ENCODE assay signal across 8 mouse cellular contexts in the genomic region with DNA sequence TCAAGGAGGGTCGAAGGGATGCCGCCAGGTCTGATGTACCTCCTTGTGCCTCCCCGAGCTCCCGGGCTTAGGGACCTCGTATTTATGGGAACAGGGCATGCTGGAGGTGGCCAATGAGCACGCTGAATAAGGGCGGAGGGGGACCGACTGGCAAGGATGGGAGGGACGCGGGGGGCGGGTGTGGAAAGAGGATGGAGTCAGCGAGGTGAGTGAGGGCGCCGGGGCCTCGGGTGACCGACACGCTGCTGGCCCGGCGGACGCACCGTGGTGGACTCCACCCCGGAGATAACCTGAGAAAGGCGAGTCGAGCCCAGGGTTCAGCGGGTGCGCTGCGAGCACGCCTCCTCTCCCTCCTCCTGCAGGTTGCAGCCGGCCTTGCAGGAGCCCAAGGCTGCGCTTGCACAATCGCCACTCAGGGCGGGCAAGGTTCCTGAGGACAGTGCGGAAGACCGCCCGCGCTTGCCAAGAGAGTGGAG. TPM values are rescaled to one million over a fixed set of nuclear protein-coding genes. Genes with fewer than 3 reads are reported as not detected.
DNase-seq lines count a peak whose midpoint lies in the region; ATAC-seq lines count a peak whose summit lies in the region.

A gene (minus strand): TSS at position 55 of the 476 bp plus-strand sequence.

- no peaks in the 10 kb centered on the region for H3K36me3 ChIP-seq in forebrain, embryonic 13.5 days (ENCODE audit: poor library complexity, severe bottlenecking)
- H3K36me3 ChIP-seq in hindbrain, embryonic 10.5 days = no peaks in the 10 kb centered on the region
- no peaks in the 10 kb centered on the region for H3K36me3 ChIP-seq in limb, embryonic 12.5 days
- no peaks in the 10 kb centered on the region for H3K36me3 ChIP-seq in midbrain, embryonic 10.5 days

- DNase-seq in adrenal gland, postnatal 10 days = peak; percentile 90
- DNase-seq in hindbrain, embryonic 10.5 days (ENCODE audit: low spot score) = peak; percentile 74
- peak; percentile 76 for DNase-seq in midbrain, embryonic 10.5 days (ENCODE audit: low spot score)
- peak; percentile 48 for DNase-seq in urinary bladder, postnatal 25 days (ENCODE audit: low spot score)
- DNase-seq in layer of hippocampus, adult 8-10 months (ENCODE audit: low spot score in 2 of 2) = no peak
- DNase-seq in Muller cell, postnatal 12 days (ENCODE audit: inconsistent ontology term) = no peak

- H3K27ac ChIP-seq in forebrain, embryonic 13.5 days = no peak within 1 kb of the TSS
- H3K27ac ChIP-seq in hindbrain, embryonic 10.5 days = 0 out of 2 replicates have a peak within 1 kb of the TSS, but pooled peaks have one; percentile 16
- no peak within 1 kb of the TSS for H3K27ac ChIP-seq in limb, embryonic 12.5 days
- no peak within 1 kb of the TSS for H3K27ac ChIP-seq in midbrain, embryonic 10.5 days (replicated peaks)

- 0% methylated on average over 31 of the region's 36 CpGs for whole genome bisulfite sequencing in forebrain, embryonic 13.5 days
- under 1% methylated on average over 36 of the region's 36 CpGs for WGBS in hindbrain, embryonic 10.5 days
- under 1% methylated on average over 34 of the region's 36 CpGs for WGBS in limb, embryonic 12.5 days
- under 1% methylated on average over 35 of the region's 36 CpGs for WGBS in midbrain, embryonic 10.5 days

- peaks cover 81% of the 10 kb centered on the region for H3K27me3 ChIP-seq in forebrain, embryonic 13.5 days
- H3K27me3 ChIP-seq in hindbrain, embryonic 10.5 days (ENCODE audit: insufficient read depth, poor library complexity, severe bottlenecking) = peaks cover 82% of the 10 kb centered on the region
- peaks cover 81% of the 10 kb centered on the region for H3K27me3 ChIP-seq in limb, embryonic 12.5 days
- H3K27me3 ChIP-seq in midbrain, embryonic 10.5 days (ENCODE audit: low read depth, poor library complexity, severe bottlenecking) = peaks cover 87% of the 10 kb centered on the region

- peak within 1 kb of the TSS; percentile 43; the same call in 1 of the 2 replicates for H3K9ac ChIP-seq in forebrain, embryonic 13.5 days
- 0 out of 2 replicates have a peak within 1 kb of the TSS, but pooled peaks have one; percentile 34 for H3K9ac ChIP-seq in limb, embryonic 12.5 days (replicated peaks)

- H3K4me2 ChIP-seq in forebrain, embryonic 13.5 days = peak within 1 kb of the TSS; percentile 59
- H3K4me2 ChIP-seq in limb, embryonic 12.5 days = peak within 1 kb of the TSS; percentile 59

- ATAC-seq in forebrain, embryonic 13.5 days = peak; percentile 71; the same call in 1 of the 2 replicates
- ATAC-seq in limb, embryonic 12.5 days (ENCODE audit: insufficient number of reproducible peaks, insufficient read depth, low FRiP score, low TSS enrichment, low read depth) = peak; percentile 49; the same call in 1 of the 2 replicates

- peak within 1 kb of the TSS; percentile 30 for H3K4me3 ChIP-seq in forebrain, embryonic 13.5 days
- peak within 1 kb of the TSS; percentile 51 for H3K4me3 ChIP-seq in hindbrain, embryonic 10.5 days
- H3K4me3 ChIP-seq in limb, embryonic 12.5 days (replicated peaks) = peak within 1 kb of the TSS; percentile 36
- H3K4me3 ChIP-seq in midbrain, embryonic 10.5 days = peak within 1 kb of the TSS; percentile 52

- peaks cover 19% of the 10 kb centered on the region for H3K4me1 ChIP-seq in forebrain, embryonic 13.5 days
- H3K4me1 ChIP-seq in hindbrain, embryonic 10.5 days (replicated peaks) = peaks cover 32% of the 10 kb centered on the region
- H3K4me1 ChIP-seq in limb, embryonic 12.5 days (replicated peaks) = peaks cover 23% of the 10 kb centered on the region
- peaks cover 32% of the 10 kb centered on the region for H3K4me1 ChIP-seq in midbrain, embryonic 10.5 days

- H3K9me3 ChIP-seq in forebrain, embryonic 13.5 days (replicated peaks) = no peaks in the 10 kb centered on the region
- H3K9me3 ChIP-seq in hindbrain, embryonic 10.5 days = no peaks in the 10 kb centered on the region
- H3K9me3 ChIP-seq in limb, embryonic 12.5 days = no peaks in the 10 kb centered on the region
- no peaks in the 10 kb centered on the region for H3K9me3 ChIP-seq in midbrain, embryonic 10.5 days (replicated peaks)

RNA-seq across cellular contexts. Expression of the gene that starts here (rescaled TPM):
- not detected for total RNA-seq in adrenal gland, postnatal 10 days (2021)
- polyA plus RNA-seq in forebrain, embryonic 13.5 days (2015; fragmentation: Nextera tagmentation; extraction: Ambion mirVana) = 0.13 TPM in 1 of 2 replicates, not detected in the other
- 0.07 and 0.17 TPM in 2 replicates for polyA plus RNA-seq in hindbrain, embryonic 10.5 days (2016; fragmentation: Nextera tagmentation; extraction: Ambion mirVana)
- polyA plus RNA-seq in limb, embryonic 12.5 days (2016; fragmentation: Nextera tagmentation; extraction: Ambion mirVana) = not detected in 2 replicates
- not detected in 2 replicates for polyA plus RNA-seq in midbrain, embryonic 10.5 days (2016; fragmentation: Nextera tagmentation; extraction: Ambion mirVana)
- under 1 TPM in 1 of 4 experiments, not detected in 3; 0.11 TPM for total RNA-seq in layer of hippocampus, adult 8-10 months (2022)

Comparison
In these comparisons a context has a peak if more than half of its experiments do, and no peak if none do; other contexts are left out.
1. Peak in DNase-seq in adrenal gland, postnatal 10 days; RNA of the gene not detected or under 1 TPM.
2. Peak in ATAC-seq, H3K4me3 ChIP-seq, H3K9ac ChIP-seq and H3K4me2 ChIP-seq in forebrain, embryonic 13.5 days; RNA of the gene not detected or under 1 TPM.
3. Peak in DNase-seq, H3K4me3 ChIP-seq and H3K27ac ChIP-seq in hindbrain, embryonic 10.5 days; RNA of the gene not detected or under 1 TPM.
4. Peak in ATAC-seq, H3K4me3 ChIP-seq, H3K9ac ChIP-seq and H3K4me2 ChIP-seq in limb, embryonic 12.5 days; RNA of the gene not detected or under 1 TPM.
5. Peak in DNase-seq and H3K4me3 ChIP-seq in midbrain, embryonic 10.5 days; RNA of the gene not detected or under 1 TPM.